Mouse (Mus musculus): ENCODE results near the gene Aipl1. TPM values are rescaled to one million over a fixed set of nuclear protein-coding genes. Genes with fewer than 3 reads are reported as not detected.

Gene Aipl1
- under 1 TPM; 0.45 to 0.48 TPM for polyA plus RNA-seq (2017; shearing (Covaris generic))

GRCm38 (mm10) chr11:72037409-72037808, at the start of gene Aipl1:
Aipl1 (minus strand) TSS chr11:72037509.

GRCm38 (mm10) chr11:72041768-72042607, 4.7 kb upstream of the Aipl1 start, which contains the start of gene Pimreg:
Pimreg (plus strand) TSS chr11:72042032.

Other genes with a start within 250 kb of the Aipl1 start
- gene Pimreg, start 4.5 kb upstream of the Aipl1 start, polyA plus RNA-seq (2017; shearing (Covaris generic)) = 1 to 10 TPM in 1 of 2 experiments, under 1 TPM in 1; 0.37 to 1.6 TPM
- gene Pitpnm3, start 98.3 kb upstream of the Aipl1 start, polyA plus RNA-seq (2017; shearing (Covaris generic)) = 1 to 10 TPM in 1 of 2 experiments, under 1 TPM in 1; 0.71 to 2.9 TPM
- gene Gm43951, start 169.3 kb upstream of the Aipl1 start, polyA plus RNA-seq (2017; shearing (Covaris generic)) = under 1 TPM; 0.47 to 0.51 TPM
- 10 to 100 TPM; 16.5 to 21.4 TPM for gene 4933427D14Rik, start 169.9 kb upstream of the Aipl1 start, polyA plus RNA-seq (2017; shearing (Covaris generic))
- 100 to 1,000 TPM in 1 of 2 experiments, 10 to 100 TPM in 1; 84.0 to 101 TPM for gene Txndc17, start 170.0 kb upstream of the Aipl1 start, polyA plus RNA-seq (2017; shearing (Covaris generic))
- 10 to 100 TPM; 18.3 to 20.7 TPM for gene Med31, start 178.1 kb upstream of the Aipl1 start, polyA plus RNA-seq (2017; shearing (Covaris generic))
- gene Slc13a5, start 229.7 kb upstream of the Aipl1 start, polyA plus RNA-seq (2017; shearing (Covaris generic)) = under 1 TPM; 0.08 to 0.10 TPM